Mouse (Mus musculus) spleen, postnatal 14 days (tissue): ENCODE results near the gene Ccl27a.
"Not testable (repeated sequence)": the region's sequence is repeated elsewhere in the genome, so short reads cannot be mapped to it uniquely, and the experiment has no call there.

Experiments used
- DNase-seq, 2 experiments: peaks; one replicate each; pipeline ENCODE4 v3.0.0; 2021 to 2022; ENCODE audit warnings: low spot score in 2 of 2

The Ccl27a gene

GRCm38 (mm10) chr4:41774002-41774401 is at the start of gene Ccl27a:
Gene Ccl27a (minus strand): TSS chr4:41774247.
- peak; percentile 35 to 65 for DNase-seq

- not testable (repeated sequence) for DNase-seq
These were observed 9.2 kb upstream of the Ccl27a start for GRCm38 (mm10) chr4:41783197-41783596.

- DNase-seq, result not testable (repeated sequence)
These were observed 8.7 kb upstream of the Ccl27a start for GRCm38 (mm10) chr4:41782711-41783110.

GRCm38 (mm10) chr4:41781748-41782485 is 7.9 kb upstream of the Ccl27a start:
- not testable (repeated sequence) for DNase-seq

GRCm38 (mm10) chr4:41781271-41781670 is 7.2 kb upstream of the Ccl27a start:
- not testable (repeated sequence) for DNase-seq

- DNase-seq, result not testable (repeated sequence)
These were observed 1.8 kb upstream of the Ccl27a start for GRCm38 (mm10) chr4:41775840-41776239.

- DNase-seq, result not testable (repeated sequence)
These were observed 459 bp upstream of the Ccl27a start for GRCm38 (mm10) chr4:41774506-41774905.

GRCm38 (mm10) chr4:41773502-41773901 is 545 bp downstream of the Ccl27a start:
- DNase-seq, result peak; percentile 21 to 25

- not testable (repeated sequence) for DNase-seq
These were observed 1.1 kb downstream of the Ccl27a start for GRCm38 (mm10) chr4:41772946-41773345.

- DNase-seq, result not testable (repeated sequence)
These were observed 6.7 kb downstream of the Ccl27a start for GRCm38 (mm10) chr4:41767301-41767700.

GRCm38 (mm10) chr4:41763176-41763575 is 10.9 kb downstream of the Ccl27a start:
- DNase-seq, result not testable (repeated sequence)

- not testable (repeated sequence) for DNase-seq
These were observed 11.3 kb downstream of the Ccl27a start for GRCm38 (mm10) chr4:41762688-41763114.

GRCm38 (mm10) chr4:41762099-41762687 is 11.9 kb downstream of the Ccl27a start:
- DNase-seq, result no peak

GRCm38 (mm10) chr4:41761680-41762079 is 12.4 kb downstream of the Ccl27a start:
- DNase-seq, result no peak

- DNase-seq, result no peak
These were observed 13.1 kb downstream of the Ccl27a start for GRCm38 (mm10) chr4:41760911-41761310.

- peak; percentile 22 to 41 for DNase-seq
These were observed 13.7 kb downstream of the Ccl27a start for GRCm38 (mm10) chr4:41760288-41760721.

- DNase-seq, result no peak
These were observed 14.3 kb downstream of the Ccl27a start for GRCm38 (mm10) chr4:41759656-41760287.

- DNase-seq, result no peak
These were observed 14.8 kb downstream of the Ccl27a start for GRCm38 (mm10) chr4:41759206-41759605.

- DNase-seq, result no peak
These were observed 15.3 kb downstream of the Ccl27a start for GRCm38 (mm10) chr4:41758701-41759100.

GRCm38 (mm10) chr4:41758021-41758420 is 16.0 kb downstream of the Ccl27a start:
- DNase-seq, result no peak

- DNase-seq, result no peak
These were observed 16.7 kb downstream of the Ccl27a start for GRCm38 (mm10) chr4:41757321-41757720.

GRCm38 (mm10) chr4:41756440-41756839 is 17.6 kb downstream of the Ccl27a start:
- DNase-seq, result no peak
